Mouse (Mus musculus) brown adipose tissue, adult 24 weeks (tissue): ENCODE data around the gene Rfxank. TPM values are rescaled to one million over a fixed set of nuclear protein-coding genes. Genes with fewer than 3 reads are reported as not detected.
A peak's percentile ranks its signal among the peaks of the same experiment; 100 is the strongest.

ENCODE experiments used
- H3K27ac ChIP-seq: fragments of 200-500 bp; replicated peaks from 2 replicates; pipeline ENCODE4 v1.5.1; 2012; ENCODE audit warnings: low read depth, mild to moderate bottlenecking, low read length
- H3K4me1 ChIP-seq: fragments of 200-500 bp; 2 replicates; pipeline ENCODE4 v1.6.1; 2012; ENCODE audit warnings: low read length, mixed read lengths; ENCODE audit not compliant: control insufficient read depth, insufficient read depth, insufficient read length
- H3K4me3 ChIP-seq: fragments of 200-500 bp; 2 replicates; pipeline ENCODE4 v1.5.1; 2012; ENCODE audit warnings: low read depth, mild to moderate bottlenecking, low read length, moderate library complexity; ENCODE audit not compliant: insufficient read depth
- polyA plus RNA-seq: library from polyadenylated mRNA; stranded (reverse); fragments of >200 nt; gene quantifications from 2 replicates; pipeline ENCODE4 v1.2.4, GENCODE M21; 2012; ENCODE audit not compliant: missing spikeins, insufficient read depth, insufficient read length

The Rfxank gene
- polyA plus RNA-seq, 1 experiment = 21.4 TPM

- H3K4me1 ChIP-seq = no peaks in the 10 kb centered on the region; the same call in 1 of the 2 replicates
- no peak overlapping the region for H3K4me3 ChIP-seq
- H3K27ac ChIP-seq = no peak overlapping the region
These were observed 21.1 kb upstream of the Rfxank start for GRCm38 (mm10) chr8:70160015-70160414.

GRCm38 (mm10) chr8:70159211-70159610 lies 20.3 kb upstream of the Rfxank start:
- H3K4me1 ChIP-seq = no peaks in the 10 kb centered on the region; the same call in 1 of the 2 replicates
- no peak overlapping the region for H3K4me3 ChIP-seq
- H3K27ac ChIP-seq = no peak overlapping the region

GRCm38 (mm10) chr8:70158069-70158853 lies 19.3 kb upstream of the Rfxank start:
- Histone ChIP-seq H3K27ac (no peak overlapping the region), H3K4me1 (no peaks in the 10 kb centered on the region; the same call in 1 of the 2 replicates), H3K4me3 (peak overlapping the region; percentile 36)

- Histone ChIP-seq H3K4me3 (no peak overlapping the region), H3K4me1 (no peaks in the 10 kb centered on the region; the same call in 1 of the 2 replicates), H3K27ac (no peak overlapping the region)
These were observed 18.4 kb upstream of the Rfxank start for GRCm38 (mm10) chr8:70157240-70157800.

GRCm38 (mm10) chr8:70152537-70153257 lies 13.7 kb upstream of the Rfxank start:
- Histone ChIP-seq H3K27ac (no peak overlapping the region), H3K4me1 (no peaks in the 10 kb centered on the region), H3K4me3 (0 out of 2 replicates have a peak overlapping the region, but pooled peaks have one; percentile 14)

- Histone ChIP-seq H3K4me3 (no peak overlapping the region), H3K4me1 (no peaks in the 10 kb centered on the region), H3K27ac (no peak overlapping the region)
These were observed 11.2 kb upstream of the Rfxank start for GRCm38 (mm10) chr8:70150158-70150557.

- H3K4me3 ChIP-seq = no peak overlapping the region
- no peaks in the 10 kb centered on the region for H3K4me1 ChIP-seq
- H3K27ac ChIP-seq = no peak overlapping the region
These were observed 9.0 kb upstream of the Rfxank start for GRCm38 (mm10) chr8:70147678-70148607.

GRCm38 (mm10) chr8:70139981-70140380 lies 1.0 kb upstream of the Rfxank start:
- H3K4me1 ChIP-seq = peaks cover 5% of the 10 kb centered on the region
- H3K4me3 ChIP-seq = peak overlapping the region; percentile 81
- H3K27ac ChIP-seq = peak overlapping the region; percentile 75

- peaks cover 5% of the 10 kb centered on the region for H3K4me1 ChIP-seq
- H3K4me3 ChIP-seq = peak overlapping the region; percentile 70; the same call in 1 of the 2 replicates
- H3K27ac ChIP-seq = no peak overlapping the region
These were observed 1.1 kb downstream of the Rfxank start for GRCm38 (mm10) chr8:70137890-70138289.

GRCm38 (mm10) chr8:70136591-70136990 lies 2.4 kb downstream of the Rfxank start:
- no peak overlapping the region for H3K27ac ChIP-seq
- H3K4me3 ChIP-seq = no peak overlapping the region
- H3K4me1 ChIP-seq = peaks cover 9% of the 10 kb centered on the region

GRCm38 (mm10) chr8:70134931-70135330 lies 4.0 kb downstream of the Rfxank start:
- H3K4me3 ChIP-seq = no peak overlapping the region
- no peak overlapping the region for H3K27ac ChIP-seq
- H3K4me1 ChIP-seq = peaks cover 13% of the 10 kb centered on the region

GRCm38 (mm10) chr8:70134086-70134485 lies 4.9 kb downstream of the Rfxank start:
- Histone ChIP-seq H3K4me1 (peaks cover 13% of the 10 kb centered on the region), H3K27ac (no peak overlapping the region), H3K4me3 (no peak overlapping the region)

GRCm38 (mm10) chr8:70131166-70131883 lies 7.6 kb downstream of the Rfxank start, which contains the start of gene Nr2c2ap:
TSS of gene Nr2c2ap (plus strand) at chr8:70131333.
- Histone ChIP-seq H3K4me1 (peaks cover 13% of the 10 kb centered on the region), H3K27ac (peak within 1 kb of the TSS; percentile 46), H3K4me3 (peak within 1 kb of the TSS; percentile 70)

GRCm38 (mm10) chr8:70130066-70130465 lies 8.9 kb downstream of the Rfxank start:
- peaks cover 13% of the 10 kb centered on the region for H3K4me1 ChIP-seq
- H3K27ac ChIP-seq = peak overlapping the region; percentile 46

More at GRCm38 (mm10) chr8:70130066-70130465, 8.9 kb downstream of the Rfxank start:
- no peak overlapping the region for H3K4me3 ChIP-seq
